Mouse (Mus musculus) lung, postnatal 0 days (tissue): ENCODE results near the gene Eif5a.
A peak's percentile ranks its signal among the peaks of the same experiment; 100 is the strongest.

Experiments
- CTCF ChIP-seq: IDR thresholded peaks from 2 replicates; pipeline ENCODE4 v1.5.1; 2016; ENCODE audit warnings: antibody characterized with exemption, mild to moderate bottlenecking
- EP300 ChIP-seq: IDR thresholded peaks from 2 replicates; pipeline ENCODE4 v1.6.1; 2016; ENCODE audit warnings: antibody characterized with exemption, mild to moderate bottlenecking, control low read depth

DNA sequence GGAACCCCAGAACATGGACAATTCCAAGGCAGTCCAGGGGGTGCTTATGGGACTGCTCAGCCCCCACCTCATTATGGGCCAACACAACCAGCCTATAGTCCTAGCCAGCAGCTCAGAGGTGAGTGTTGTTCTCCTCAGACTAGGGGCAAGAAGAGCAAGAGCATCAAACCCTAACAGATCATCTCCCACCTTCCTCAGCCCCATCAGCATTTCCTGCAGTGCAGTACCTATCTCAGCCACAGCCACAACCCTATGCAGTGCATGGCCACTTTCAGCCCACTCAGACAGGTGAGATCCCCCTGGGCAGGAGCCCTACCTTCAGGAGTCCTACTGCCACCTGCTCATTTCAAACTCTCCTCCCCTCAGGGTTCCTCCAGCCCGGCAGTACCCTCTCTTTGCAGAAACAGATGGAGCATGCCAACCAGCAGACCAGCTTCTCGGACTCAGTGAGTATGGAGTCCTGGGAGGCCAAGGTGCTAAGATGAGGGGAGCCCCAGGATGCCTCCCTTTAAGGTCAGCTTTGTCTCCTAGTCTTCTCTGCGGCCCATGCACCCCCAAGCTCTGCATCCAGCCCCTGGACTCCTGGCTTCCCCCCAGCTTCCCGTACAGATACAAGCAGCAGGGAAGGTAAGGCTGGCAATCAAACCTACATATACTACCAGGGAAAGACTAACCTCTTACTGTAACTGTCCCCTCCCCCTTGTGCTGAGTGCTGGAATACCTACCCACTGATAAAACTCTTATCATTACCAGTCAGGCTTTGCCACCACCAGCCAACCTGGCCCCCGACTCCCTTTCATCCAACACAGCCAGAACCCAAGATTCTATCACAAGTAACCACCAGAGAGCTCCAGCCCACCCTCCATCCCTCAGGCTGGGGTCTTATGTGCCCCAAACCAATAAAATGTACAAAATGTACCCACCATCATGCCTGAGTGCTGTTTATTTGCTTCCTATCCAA lies 5.8 kb downstream of the Eif5a start:
- TF ChIP-seq CTCF (0 out of 2 replicates have a peak, but pooled peaks have one; percentile 17), EP300 (no peak)
